Mouse (Mus musculus) olfactory bulb, adult 2 months (tissue): ENCODE measurements around the gene Slamf7. TPM values are rescaled to one million over a fixed set of nuclear protein-coding genes. Genes with fewer than 3 reads are reported as not detected.

Experiments
- H3K27ac ChIP-seq: fragments of 200-500 bp; 2 replicates; pipeline ENCODE4 v1.5.1; 2012; ENCODE audit warnings: low read depth, low read length; ENCODE audit not compliant: insufficient read depth
- H3K4me1 ChIP-seq: fragments of 200-500 bp; 2 replicates; pipeline ENCODE4 v1.6.1; 2012; ENCODE audit warnings: low read length; ENCODE audit not compliant: control insufficient read depth, insufficient read depth
- H3K4me3 ChIP-seq: fragments of 200-500 bp; 2 replicates; pipeline ENCODE4 v1.5.1; 2012; ENCODE audit warnings: mild to moderate bottlenecking, low read depth, low read length, moderate library complexity; ENCODE audit not compliant: insufficient read depth
- CTCF ChIP-seq: fragments of 200-500 bp; IDR thresholded peaks from 2 replicates; pipeline ENCODE4 v1.5.1; 2012; ENCODE audit warnings: low read depth, mild to moderate bottlenecking, low read length, moderate library complexity; ENCODE audit not compliant: insufficient read depth
- POLR2A ChIP-seq: fragments of 200-500 bp; IDR thresholded peaks from 2 replicates; pipeline ENCODE4 v1.6.1; 2012; ENCODE audit warnings: mild to moderate bottlenecking, low read depth, low read length, moderate library complexity; ENCODE audit not compliant: insufficient read depth
- WGBS: fragments of 180-500 bp; shearing (Covaris S2); methylation state at CpG from one replicate; pipeline ENCODE4 v1.1.7; 2018; 5-methylcytosine and 5-hydroxymethylcytosine counted together
- polyA plus RNA-seq: library from polyadenylated mRNA; stranded (reverse); fragments of >200 nt; gene quantifications from 2 replicates; pipeline ENCODE4 v1.2.4, GENCODE M21; 2012; ENCODE audit warnings: low replicate concordance; ENCODE audit not compliant: missing spikeins, insufficient read depth, insufficient read length

The Slamf7 gene
- polyA plus RNA-seq = not detected in 2 replicates

- Histone ChIP-seq H3K4me3 (no peak within 1 kb of the TSS), H3K4me1 (no peaks in the 10 kb centered on the region), H3K27ac (no peak within 1 kb of the TSS)
- no peak for TF ChIP-seq POLR2A
- no peak for TF ChIP-seq CTCF
- 88% methylated on average over 5 of the region's 5 CpGs for WGBS
These were observed at the start of gene Slamf7 for GRCm38 (mm10) chr1:171652734-171653133. Slamf7 (minus strand) TSS chr1:171653035.

GRCm38 (mm10) chr1:171698983-171699382 lies 46.1 kb upstream of the Slamf7 start:
- Histone ChIP-seq H3K27ac (no peak overlapping the region), H3K4me3 (no peak overlapping the region), H3K4me1 (no peaks in the 10 kb centered on the region)
- 15% methylated on average over 6 of the region's 6 CpGs for WGBS
- TF ChIP-seq CTCF (0 out of 2 replicates have a peak, but pooled peaks have one; percentile 20), POLR2A (no peak)

GRCm38 (mm10) chr1:171693918-171694317 lies 41.1 kb upstream of the Slamf7 start:
- Histone ChIP-seq H3K4me3 (no peak overlapping the region), H3K27ac (no peak overlapping the region), H3K4me1 (no peaks in the 10 kb centered on the region)
- WGBS = 88% methylated on average over 1 of the region's 1 CpGs
- TF ChIP-seq CTCF = no peak
- TF ChIP-seq POLR2A = no peak

- 73% methylated on average over 4 of the region's 4 CpGs for WGBS
- H3K4me1 ChIP-seq = no peaks in the 10 kb centered on the region
- no peak overlapping the region for H3K4me3 ChIP-seq
- no peak overlapping the region for H3K27ac ChIP-seq
- TF ChIP-seq POLR2A (no peak), CTCF (no peak)
These were observed 34.5 kb upstream of the Slamf7 start for GRCm38 (mm10) chr1:171687320-171687719.

GRCm38 (mm10) chr1:171684923-171685322 lies 32.1 kb upstream of the Slamf7 start:
- TF ChIP-seq POLR2A (no peak), CTCF (no peak)
- WGBS = 93% methylated on average over 9 of the region's 9 CpGs
- no peaks in the 10 kb centered on the region for H3K4me1 ChIP-seq
- H3K4me3 ChIP-seq = no peak overlapping the region
- no peak overlapping the region for H3K27ac ChIP-seq

GRCm38 (mm10) chr1:171681531-171682299 lies 28.9 kb upstream of the Slamf7 start, which contains the start of gene Cd48:
Cd48 (plus strand) TSS chr1:171682009.
- H3K4me1 ChIP-seq = no peaks in the 10 kb centered on the region
- WGBS = 88% methylated on average over 14 of the region's 14 CpGs
- no peak within 1 kb of the TSS for H3K4me3 ChIP-seq
- no peak for TF ChIP-seq POLR2A
- no peak for TF ChIP-seq CTCF
- no peak within 1 kb of the TSS for H3K27ac ChIP-seq

- Histone ChIP-seq H3K27ac (no peak overlapping the region), H3K4me1 (no peaks in the 10 kb centered on the region), H3K4me3 (no peak overlapping the region)
- TF ChIP-seq CTCF = no peak
- no peak for TF ChIP-seq POLR2A
- 93% methylated on average over 7 of the region's 7 CpGs for WGBS
These were observed 28.2 kb upstream of the Slamf7 start for GRCm38 (mm10) chr1:171681009-171681408.

GRCm38 (mm10) chr1:171677721-171678120 lies 24.9 kb upstream of the Slamf7 start:
- H3K4me3 ChIP-seq = no peak overlapping the region
- H3K27ac ChIP-seq = no peak overlapping the region
- TF ChIP-seq POLR2A = no peak
- TF ChIP-seq CTCF = no peak
- peaks cover 2% of the 10 kb centered on the region; the same call in 1 of the 2 replicates for H3K4me1 ChIP-seq
- WGBS = 79% methylated on average over 1 of the region's 1 CpGs

- 73% methylated on average over 1 of the region's 1 CpGs for WGBS
- TF ChIP-seq CTCF = no peak
- TF ChIP-seq POLR2A = no peak
These were observed 21.6 kb upstream of the Slamf7 start for GRCm38 (mm10) chr1:171674467-171674866.

More at GRCm38 (mm10) chr1:171674467-171674866, 21.6 kb upstream of the Slamf7 start:
- Histone ChIP-seq H3K4me1 (peaks cover 2% of the 10 kb centered on the region; the same call in 1 of the 2 replicates), H3K27ac (no peak overlapping the region), H3K4me3 (no peak overlapping the region)
